Comparison of ENCODE assay signal across 25 mouse cellular contexts in the genomic region with DNA sequence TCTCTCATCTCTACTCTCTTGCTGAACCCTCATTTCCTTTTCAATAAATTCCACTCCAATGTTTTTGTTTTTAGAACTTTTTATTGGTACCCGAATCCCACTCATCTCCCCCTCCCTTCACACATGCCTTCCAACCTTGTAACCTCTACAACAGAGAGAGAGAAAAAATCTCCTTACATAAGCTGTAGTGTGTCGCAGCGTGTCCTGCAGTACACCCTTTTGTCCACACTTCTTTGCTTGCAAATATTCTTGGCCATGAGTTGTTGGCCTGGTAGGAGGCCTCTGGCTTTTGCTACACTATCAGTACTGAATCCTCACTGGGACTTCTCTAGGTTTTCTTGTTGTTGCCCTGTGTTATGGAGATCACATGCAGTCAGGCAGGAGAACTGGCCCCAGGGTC.
A peak's percentile ranks its signal among the peaks of the same experiment; 100 is the strongest.
DNase-seq lines count a peak whose midpoint lies in the region; ATAC-seq lines count a peak whose summit lies in the region.
"Had no signal": no experiment of that assay in that cellular context is flagged by ENCODE, and none has a peak within 500 bp of the region (broad histone marks: within the 10 kb centered on the region; RNA-seq: fewer than 3 reads in every experiment).

No protein-coding gene starts in this region.

- no peak overlapping the region for H3K4me3 ChIP-seq in kidney, embryonic 15.5 days (replicated peaks)
- H3K4me3 ChIP-seq in midbrain, embryonic 12.5 days: no peak overlapping the region
- no peak overlapping the region for H3K4me3 ChIP-seq in midbrain, embryonic 13.5 days (replicated peaks)
- H3K4me3 ChIP-seq in limb, embryonic 12.5 days (replicated peaks): no peak overlapping the region
- H3K4me3 ChIP-seq: embryonic facial prominence, embryonic 13.5 days; forebrain, embryonic 12.5 days; hindbrain, embryonic 13.5 days; layer of hippocampus, adult 2 months; lung, embryonic 15.5 days; myocyte had no signal

- DNase-seq in kidney, postnatal 14 days: no peak
- peak; percentile 42 for DNase-seq in adipocyte (ENCODE audit: low spot score)
- no peak for DNase-seq in layer of hippocampus, adult 9-11 months
- DNase-seq: adrenal gland, postnatal 25 days; cerebellum, adult 18-20 months; cerebellum, postnatal 10 days; gastrocnemius, postnatal 10 days; heart, postnatal 36 days; kidney, adult 18-20 months; kidney, postnatal 36 days; liver had no signal

- ATAC-seq in kidney, embryonic 15.5 days (replicated peaks; ENCODE audit: low FRiP score): peak; percentile 35; the same call in 1 of the 2 replicates
- ATAC-seq in midbrain, embryonic 12.5 days (ENCODE audit: low FRiP score, low read depth): 0 out of 2 replicates have a peak, but pooled peaks have one; percentile 52
- ATAC-seq in midbrain, embryonic 13.5 days: no peak
- no peak for ATAC-seq in limb, embryonic 12.5 days (ENCODE audit: insufficient number of reproducible peaks, insufficient read depth, low FRiP score, low TSS enrichment, low read depth)
- ATAC-seq in erythroid progenitor cell, adult 5-6 weeks (replicated peaks; ENCODE audit: low FRiP score, poor library complexity, severe bottlenecking): no peak
- ATAC-seq: midbrain, embryonic 16.5 days had no signal

- no peaks in the 10 kb centered on the region for H3K27me3 ChIP-seq in kidney, embryonic 15.5 days
- H3K27me3 ChIP-seq in midbrain, embryonic 12.5 days: no peaks in the 10 kb centered on the region
- H3K27me3 ChIP-seq in midbrain, embryonic 13.5 days: no peaks in the 10 kb centered on the region
- H3K27me3 ChIP-seq in limb, embryonic 12.5 days: no peaks in the 10 kb centered on the region
- H3K27me3 ChIP-seq: CH12.LX; embryonic facial prominence, embryonic 13.5 days; forebrain, embryonic 12.5 days; hindbrain, embryonic 13.5 days; lung, embryonic 15.5 days had no signal

- no peak overlapping the region for H3K27ac ChIP-seq in kidney, embryonic 15.5 days
- H3K27ac ChIP-seq in midbrain, embryonic 12.5 days (replicated peaks): no peak overlapping the region
- no peak overlapping the region for H3K27ac ChIP-seq in midbrain, embryonic 13.5 days
- H3K27ac ChIP-seq in limb, embryonic 12.5 days: 0 out of 2 replicates have a peak overlapping the region, but pooled peaks have one; percentile 41
- H3K27ac ChIP-seq: embryonic facial prominence, embryonic 13.5 days; forebrain, embryonic 12.5 days; hindbrain, embryonic 13.5 days; layer of hippocampus, adult 2 months; liver, embryonic 14.5 days; lung, embryonic 15.5 days had no signal

- peaks cover 13% of the 10 kb centered on the region for H3K4me1 ChIP-seq in kidney, embryonic 15.5 days
- H3K4me1 ChIP-seq in midbrain, embryonic 12.5 days: no peaks in the 10 kb centered on the region
- no peaks in the 10 kb centered on the region for H3K4me1 ChIP-seq in midbrain, embryonic 13.5 days (replicated peaks)
- peaks cover 10% of the 10 kb centered on the region for H3K4me1 ChIP-seq in limb, embryonic 12.5 days (replicated peaks)
- H3K4me1 ChIP-seq: forebrain, embryonic 12.5 days; hindbrain, embryonic 13.5 days had no signal

- no peak overlapping the region for H3K9ac ChIP-seq in kidney, embryonic 15.5 days
- H3K9ac ChIP-seq in midbrain, embryonic 12.5 days (replicated peaks): no peak overlapping the region
- no peak overlapping the region for H3K9ac ChIP-seq in midbrain, embryonic 13.5 days (replicated peaks)
- H3K9ac ChIP-seq in limb, embryonic 12.5 days (replicated peaks): no peak overlapping the region
- H3K9ac ChIP-seq: embryonic facial prominence, embryonic 13.5 days; forebrain, embryonic 12.5 days; hindbrain, embryonic 13.5 days; liver, embryonic 14.5 days; lung, embryonic 15.5 days had no signal

- H3K4me2 ChIP-seq in kidney, embryonic 15.5 days: no peak overlapping the region
- H3K4me2 ChIP-seq in midbrain, embryonic 12.5 days (replicated peaks): no peak overlapping the region
- H3K4me2 ChIP-seq in midbrain, embryonic 13.5 days (replicated peaks): no peak overlapping the region
- H3K4me2 ChIP-seq in limb, embryonic 12.5 days: no peak overlapping the region
- H3K4me2 ChIP-seq: embryonic facial prominence, embryonic 13.5 days; forebrain, embryonic 12.5 days; hindbrain, embryonic 13.5 days; lung, embryonic 15.5 days had no signal

- no peaks in the 10 kb centered on the region for H3K9me3 ChIP-seq in kidney, embryonic 15.5 days (replicated peaks)
- no peaks in the 10 kb centered on the region for H3K9me3 ChIP-seq in midbrain, embryonic 12.5 days
- H3K9me3 ChIP-seq in midbrain, embryonic 13.5 days: no peaks in the 10 kb centered on the region
- H3K9me3 ChIP-seq in limb, embryonic 12.5 days: no peaks in the 10 kb centered on the region
- H3K9me3 ChIP-seq: embryonic facial prominence, embryonic 13.5 days; forebrain, embryonic 12.5 days; hindbrain, embryonic 13.5 days; lung, embryonic 15.5 days had no signal

- 56% methylated on average over 3 of the region's 3 CpGs for WGBS in kidney, embryonic 15.5 days
- WGBS in midbrain, embryonic 12.5 days: 81% methylated on average over 3 of the region's 3 CpGs
- WGBS in midbrain, embryonic 13.5 days: 85% methylated on average over 3 of the region's 3 CpGs
- WGBS in limb, embryonic 12.5 days: 71% methylated on average over 3 of the region's 3 CpGs

- H3K36me3 ChIP-seq in kidney, embryonic 15.5 days: no peaks in the 10 kb centered on the region
- no peaks in the 10 kb centered on the region for H3K36me3 ChIP-seq in midbrain, embryonic 12.5 days
- no peaks in the 10 kb centered on the region for H3K36me3 ChIP-seq in midbrain, embryonic 13.5 days
- H3K36me3 ChIP-seq in limb, embryonic 12.5 days: no peaks in the 10 kb centered on the region
- H3K36me3 ChIP-seq: embryonic facial prominence, embryonic 13.5 days; forebrain, embryonic 12.5 days; hindbrain, embryonic 13.5 days; lung, embryonic 15.5 days had no signal

Comparison
In these comparisons a context has a peak if more than half of its experiments do, and no peak if none do; other contexts are left out.
1. ATAC-seq: peak in kidney, embryonic 15.5 days (single experiment) and midbrain, embryonic 12.5 days (single experiment); none in midbrain, embryonic 13.5 days (single experiment), limb, embryonic 12.5 days (single experiment) and erythroid progenitor cell, adult 5-6 weeks (single experiment).